In genomic region chr5:134233244-134233651, GRCm38 (mm10) we compare ENCODE assay signal across 11 mouse cellular contexts. TPM values are rescaled to one million over a fixed set of nuclear protein-coding genes. Genes with fewer than 3 reads are reported as not detected.
DNase-seq lines count a peak whose midpoint lies in the region; ATAC-seq lines count a peak whose summit lies in the region.
"Had no signal": no experiment of that assay in that cellular context is flagged by ENCODE, and none has a peak within 500 bp of the region (broad histone marks: within the 10 kb centered on the region; RNA-seq: fewer than 3 reads in every experiment).

No protein-coding gene starts in this region.

- ATAC-seq in hindbrain, embryonic 14.5 days (ENCODE audit: low FRiP score): no peak
- 0 out of 2 replicates have a peak, but pooled peaks have one; percentile 11 for ATAC-seq in monocyte, adult 5-6 weeks (replicated peaks; ENCODE audit: insufficient number of reproducible peaks, low FRiP score, low TSS enrichment, poor library complexity, severe bottlenecking)

- DNase-seq in hindbrain, embryonic 10.5 days (ENCODE audit: low spot score): no peak
- no peak for DNase-seq in hindbrain, embryonic 14.5 days (ENCODE audit: low spot score)
- DNase-seq in CD4-positive helper T cell, adult 2 months (ENCODE audit: low read depth, low spot score): peak; percentile 58
- DNase-seq in layer of hippocampus, adult 8-10 months (ENCODE audit: low spot score in 2 of 2): no peak
- no peak for DNase-seq in lung, postnatal 4 days
- DNase-seq in urinary bladder, adult 18-20 months (ENCODE audit: low spot score in 2 of 2): no peak
- DNase-seq: cerebellum, adult 9-11 months; gastrocnemius, postnatal 10 days had no signal

- 0 out of 2 replicates have a peak overlapping the region, but pooled peaks have one; percentile 5 for H3K27ac ChIP-seq in hindbrain, embryonic 10.5 days
- H3K27ac ChIP-seq in hindbrain, embryonic 14.5 days: no peak overlapping the region
- H3K27ac ChIP-seq in brown adipose tissue, adult 24 weeks (replicated peaks; ENCODE audit: low read depth, low read length): peak overlapping the region; percentile 45
- H3K27ac ChIP-seq: hindbrain, embryonic 15.5 days had no signal

- peaks cover 39% of the 10 kb centered on the region for H3K4me1 ChIP-seq in hindbrain, embryonic 10.5 days (replicated peaks)
- no peaks in the 10 kb centered on the region; the same call in 1 of the 2 replicates for H3K4me1 ChIP-seq in hindbrain, embryonic 14.5 days (replicated peaks; ENCODE audit: control insufficient read depth, insufficient read depth, low read length)
- H3K4me1 ChIP-seq in brown adipose tissue, adult 24 weeks (ENCODE audit: control insufficient read depth, insufficient read depth, insufficient read length, low read length): peaks cover 12% of the 10 kb centered on the region; the same call in 1 of the 2 replicates

- no peaks in the 10 kb centered on the region for H3K9me3 ChIP-seq in hindbrain, embryonic 10.5 days
- H3K9me3 ChIP-seq in hindbrain, embryonic 14.5 days (ENCODE audit: control insufficient read depth, low read length): no peaks in the 10 kb centered on the region
- H3K9me3 ChIP-seq: hindbrain, embryonic 15.5 days had no signal

- peaks cover 39% of the 10 kb centered on the region for H3K36me3 ChIP-seq in hindbrain, embryonic 10.5 days
- peaks cover 30% of the 10 kb centered on the region for H3K36me3 ChIP-seq in hindbrain, embryonic 14.5 days (replicated peaks; ENCODE audit: control insufficient read depth, insufficient read depth)

- H3K4me2 ChIP-seq in hindbrain, embryonic 14.5 days (replicated peaks): no peak overlapping the region
- H3K4me2 ChIP-seq: hindbrain, embryonic 15.5 days had no signal

- 83% methylated on average over 7 of the region's 7 CpGs for WGBS in hindbrain, embryonic 10.5 days
- WGBS in hindbrain, embryonic 14.5 days: 64% methylated on average over 7 of the region's 7 CpGs

- no peak overlapping the region for H3K9ac ChIP-seq in hindbrain, embryonic 14.5 days
- H3K9ac ChIP-seq: hindbrain, embryonic 15.5 days had no signal

- H3K4me3 ChIP-seq in hindbrain, embryonic 10.5 days: no peak overlapping the region
- no peak overlapping the region for H3K4me3 ChIP-seq in hindbrain, embryonic 14.5 days (replicated peaks; ENCODE audit: low read length)
- H3K4me3 ChIP-seq in brown adipose tissue, adult 24 weeks (ENCODE audit: insufficient read depth, low read depth, low read length): no peak overlapping the region
- H3K4me3 ChIP-seq: hindbrain, embryonic 15.5 days had no signal

- no peaks in the 10 kb centered on the region for H3K27me3 ChIP-seq in hindbrain, embryonic 10.5 days (ENCODE audit: insufficient read depth, poor library complexity, severe bottlenecking)
- H3K27me3 ChIP-seq in hindbrain, embryonic 14.5 days (ENCODE audit: control insufficient read depth, insufficient read depth, low read length): no peaks in the 10 kb centered on the region
- H3K27me3 ChIP-seq: hindbrain, embryonic 15.5 days had no signal

RNA-seq across cellular contexts. Expression of gene Ncf1, which starts 3.8 kb away (rescaled TPM):
- polyA plus RNA-seq in hindbrain, embryonic 10.5 days (2016; fragmentation: Nextera tagmentation; extraction: Ambion mirVana): 2.6 and 3.1 TPM in 2 replicates
- 2.3 and 2.6 TPM in 2 replicates for polyA plus RNA-seq in hindbrain, embryonic 14.5 days (2014; fragmentation: Nextera tagmentation; extraction: Ambion mirVana)
- polyA plus RNA-seq in brown adipose tissue, adult 24 weeks (2012; ENCODE audit: insufficient read depth, insufficient read length, missing spikeins): 1.9 and 3.1 TPM in 2 replicates
- total RNA-seq in monocyte, adult 5-6 weeks (2017): 101 to 207 TPM (median 172 TPM) in 3 replicates
- total RNA-seq in layer of hippocampus, adult 8-10 months (2022): 10 to 100 TPM in 2 of 4 experiments, 1 to 10 TPM in 2; 6.3 to 25.6 (median 14.7) TPM

RNA-seq across cellular contexts. Expression of gene Gtf2ird2, which starts 49.4 kb away (rescaled TPM):
- polyA plus RNA-seq in hindbrain, embryonic 10.5 days (2016; fragmentation: Nextera tagmentation; extraction: Ambion mirVana): 6.8 and 9.3 TPM in 2 replicates
- 11.6 and 13.5 TPM in 2 replicates for polyA plus RNA-seq in hindbrain, embryonic 14.5 days (2014; fragmentation: Nextera tagmentation; extraction: Ambion mirVana)
- polyA plus RNA-seq in brown adipose tissue, adult 24 weeks (2012; ENCODE audit: insufficient read depth, insufficient read length, missing spikeins): 1.4 and 2.6 TPM in 2 replicates
- 6.5 to 10.0 TPM (median 8.9 TPM) in 3 replicates for total RNA-seq in monocyte, adult 5-6 weeks (2017)
- total RNA-seq in layer of hippocampus, adult 8-10 months (2022): 10 to 100 TPM; 16.1 to 19.6 (median 16.4) TPM

RNA-seq across cellular contexts. Expression of gene Rcc1l, which starts 56.7 kb away (rescaled TPM):
- polyA plus RNA-seq in hindbrain, embryonic 10.5 days (2016; fragmentation: Nextera tagmentation; extraction: Ambion mirVana): 31.0 and 35.7 TPM in 2 replicates
- 16.6 and 17.5 TPM in 2 replicates for polyA plus RNA-seq in hindbrain, embryonic 14.5 days (2014; fragmentation: Nextera tagmentation; extraction: Ambion mirVana)
- 8.2 and 16.1 TPM in 2 replicates for polyA plus RNA-seq in brown adipose tissue, adult 24 weeks (2012; ENCODE audit: insufficient read depth, insufficient read length, missing spikeins)
- 2.5 to 6.9 TPM (median 6.3 TPM) in 3 replicates for total RNA-seq in monocyte, adult 5-6 weeks (2017)
- 10 to 100 TPM; 15.6 to 18.8 (median 16.9) TPM for total RNA-seq in layer of hippocampus, adult 8-10 months (2022)
